Mouse (Mus musculus): ENCODE results near the gene Zbtb9. TPM values are rescaled to one million over a fixed set of nuclear protein-coding genes. Genes with fewer than 3 reads are reported as not detected.
A peak's percentile ranks its signal among the peaks of the same experiment; 100 is the strongest.

Zbtb9 gene
- polyA plus RNA-seq, 1 experiment from 2014 or later = 11.1 TPM

GRCm38 (mm10) chr17:26933885-26934827 lies 38.8 kb upstream of the Zbtb9 start:
- Histone ChIP-seq H3K4me1 (replicated peaks; ENCODE audit: insufficient read depth, low read length) (peaks cover 16% of the 10 kb centered on the region), H3K4me3 (replicated peaks; ENCODE audit: low read depth, low read length) (peak overlapping the region; percentile 82; the same call in 1 of the 2 replicates), H3K9ac (ENCODE audit: low read depth, low read length) (peak overlapping the region; percentile 78; the same call in 1 of the 2 replicates), H3K27ac (no peak overlapping the region), H3K4me2 (ENCODE audit: low read length) (peak overlapping the region; percentile 97), H3K36me3 (ENCODE audit: insufficient read depth, low read length) (peaks cover 10% of the 10 kb centered on the region), H3K27me3 (ENCODE audit: insufficient read depth, low read length) (no peaks in the 10 kb centered on the region), H3K9me3 (replicated peaks; ENCODE audit: low read length) (no peaks in the 10 kb centered on the region)
- no peak for ATAC-seq (replicated peaks; ENCODE audit: low FRiP score, low read depth)
- WGBS = 77% methylated on average over 16 of the region's 16 CpGs
- no peak for DNase-seq (ENCODE audit: low spot score)
- TF ChIP-seq CTCF (IDR thresholded peaks at IDR 0.05; ENCODE audit: low read depth) = no peak

GRCm38 (mm10) chr17:26935027-26935426 lies 37.9 kb upstream of the Zbtb9 start:
- peaks cover 9% of the 10 kb centered on the region for H3K36me3 ChIP-seq (ENCODE audit: insufficient read depth, low read length)
- H3K27ac ChIP-seq = no peak overlapping the region
- TF ChIP-seq CTCF (IDR thresholded peaks at IDR 0.05; ENCODE audit: low read depth) = no peak
- ATAC-seq (replicated peaks; ENCODE audit: low FRiP score, low read depth) (no peak), DNase-seq (ENCODE audit: low spot score) (no peak)
- no peaks in the 10 kb centered on the region for H3K27me3 ChIP-seq (ENCODE audit: insufficient read depth, low read length)
- H3K9ac ChIP-seq (ENCODE audit: low read depth, low read length) = no peak overlapping the region
- no peaks in the 10 kb centered on the region for H3K9me3 ChIP-seq (replicated peaks; ENCODE audit: low read length)
- H3K4me2 ChIP-seq (ENCODE audit: low read length) = no peak overlapping the region
- no peak overlapping the region for H3K4me3 ChIP-seq (replicated peaks; ENCODE audit: low read depth, low read length)
- 87% methylated on average over 9 of the region's 9 CpGs for WGBS
- H3K4me1 ChIP-seq (replicated peaks; ENCODE audit: insufficient read depth, low read length) = peaks cover 18% of the 10 kb centered on the region

GRCm38 (mm10) chr17:26936453-26936852 lies 36.5 kb upstream of the Zbtb9 start:
- no peak for ATAC-seq (replicated peaks; ENCODE audit: low FRiP score, low read depth)
- Histone ChIP-seq H3K4me3 (replicated peaks; ENCODE audit: low read depth, low read length) (no peak overlapping the region), H3K9me3 (replicated peaks; ENCODE audit: low read length) (no peaks in the 10 kb centered on the region), H3K4me2 (ENCODE audit: low read length) (no peak overlapping the region), H3K36me3 (ENCODE audit: insufficient read depth, low read length) (peaks cover 9% of the 10 kb centered on the region), H3K27ac (no peak overlapping the region), H3K9ac (ENCODE audit: low read depth, low read length) (no peak overlapping the region), H3K4me1 (replicated peaks; ENCODE audit: insufficient read depth, low read length) (peaks cover 22% of the 10 kb centered on the region), H3K27me3 (ENCODE audit: insufficient read depth, low read length) (no peaks in the 10 kb centered on the region)
- no peak for DNase-seq (ENCODE audit: low spot score)
- TF ChIP-seq CTCF (IDR thresholded peaks at IDR 0.05; ENCODE audit: low read depth) = no peak
- 79% methylated on average over 12 of the region's 12 CpGs for WGBS

- H3K9ac ChIP-seq (ENCODE audit: low read depth, low read length) = no peak overlapping the region
- H3K4me3 ChIP-seq (replicated peaks; ENCODE audit: low read depth, low read length) = no peak overlapping the region
- no peaks in the 10 kb centered on the region for H3K27me3 ChIP-seq (ENCODE audit: insufficient read depth, low read length)
- no peak for TF ChIP-seq CTCF (IDR thresholded peaks at IDR 0.05; ENCODE audit: low read depth)
- DNase-seq (ENCODE audit: low spot score) (no peak), ATAC-seq (replicated peaks; ENCODE audit: low FRiP score, low read depth) (no peak)
- no peak overlapping the region for H3K27ac ChIP-seq
- H3K9me3 ChIP-seq (replicated peaks; ENCODE audit: low read length) = no peaks in the 10 kb centered on the region
- no peak overlapping the region for H3K4me2 ChIP-seq (ENCODE audit: low read length)
- peaks cover 23% of the 10 kb centered on the region for H3K4me1 ChIP-seq (replicated peaks; ENCODE audit: insufficient read depth, low read length)
- WGBS = 86% methylated on average over 15 of the region's 15 CpGs
- H3K36me3 ChIP-seq (ENCODE audit: insufficient read depth, low read length) = peaks cover 9% of the 10 kb centered on the region
Measured at GRCm38 (mm10) chr17:26936921-26937695, 35.9 kb upstream of the Zbtb9 start.

GRCm38 (mm10) chr17:26937883-26938695 lies 34.9 kb upstream of the Zbtb9 start:
- Histone ChIP-seq H3K4me1 (replicated peaks; ENCODE audit: insufficient read depth, low read length) (peaks cover 27% of the 10 kb centered on the region), H3K9me3 (replicated peaks; ENCODE audit: low read length) (no peaks in the 10 kb centered on the region), H3K27ac (peak overlapping the region; percentile 93; the same call in 1 of the 2 replicates), H3K4me2 (ENCODE audit: low read length) (peak overlapping the region; percentile 93), H3K27me3 (ENCODE audit: insufficient read depth, low read length) (no peaks in the 10 kb centered on the region), H3K9ac (ENCODE audit: low read depth, low read length) (peak overlapping the region; percentile 69), H3K36me3 (ENCODE audit: insufficient read depth, low read length) (peaks cover 9% of the 10 kb centered on the region), H3K4me3 (replicated peaks; ENCODE audit: low read depth, low read length) (peak overlapping the region; percentile 66)
- 0 out of 2 replicates have a peak, but pooled peaks have one; percentile 6 for TF ChIP-seq CTCF (IDR thresholded peaks at IDR 0.05; ENCODE audit: low read depth)
- ATAC-seq (replicated peaks; ENCODE audit: low FRiP score, low read depth) = no peak
- 43% methylated on average over 16 of the region's 16 CpGs for WGBS
- DNase-seq (ENCODE audit: low spot score) = no peak
